Mouse (Mus musculus): ENCODE data around the gene Larp1b. TPM values are rescaled to one million over a fixed set of nuclear protein-coding genes. Genes with fewer than 3 reads are reported as not detected.
A peak's percentile ranks its signal among the peaks of the same experiment; 100 is the strongest.

Larp1b gene
- polyA plus RNA-seq, 1 experiment from 2014 or later: 3.6 TPM

GRCm38 (mm10) chr3:41081474-41082301 lies 132.1 kb downstream of the Larp1b start:
- 2% methylated on average over 23 of the region's 23 CpGs for WGBS
- no peaks in the 10 kb centered on the region for H3K9me3 ChIP-seq (ENCODE audit: control insufficient read depth, low read depth, low read length)
- no peaks in the 10 kb centered on the region for H3K27me3 ChIP-seq (ENCODE audit: control insufficient read depth, insufficient read depth, low read length)
- H3K4me1 ChIP-seq (ENCODE audit: control insufficient read depth, insufficient read depth, low read length): peaks cover 10% of the 10 kb centered on the region; the same call in 1 of the 2 replicates
- no peaks in the 10 kb centered on the region for H3K36me3 ChIP-seq (ENCODE audit: control insufficient read depth, insufficient read depth, low read length)
- ATAC-seq (ENCODE audit: insufficient number of reproducible peaks, insufficient read depth, low FRiP score, low read depth): no peak
- H3K27ac ChIP-seq (ENCODE audit: low read length): peak overlapping the region; percentile 68; the same call in 1 of the 2 replicates
- H3K4me2 ChIP-seq (replicated peaks; ENCODE audit: low read depth, low read length): peak overlapping the region; percentile 87
- H3K9ac ChIP-seq (replicated peaks; ENCODE audit: low read depth, low read length): peak overlapping the region; percentile 74
- peak overlapping the region; percentile 89 for H3K4me3 ChIP-seq (ENCODE audit: low read depth, low read length)

GRCm38 (mm10) chr3:41082520-41082884 lies 132.9 kb downstream of the Larp1b start:
- peaks cover 10% of the 10 kb centered on the region; the same call in 1 of the 2 replicates for H3K4me1 ChIP-seq (ENCODE audit: control insufficient read depth, insufficient read depth, low read length)
- H3K27ac ChIP-seq (ENCODE audit: low read length): peak overlapping the region; percentile 68; the same call in 1 of the 2 replicates
- H3K27me3 ChIP-seq (ENCODE audit: control insufficient read depth, insufficient read depth, low read length): no peaks in the 10 kb centered on the region
- H3K9me3 ChIP-seq (ENCODE audit: control insufficient read depth, low read depth, low read length): no peaks in the 10 kb centered on the region
- peak overlapping the region; percentile 87 for H3K4me2 ChIP-seq (replicated peaks; ENCODE audit: low read depth, low read length)
- no peaks in the 10 kb centered on the region for H3K36me3 ChIP-seq (ENCODE audit: control insufficient read depth, insufficient read depth, low read length)
- peak overlapping the region; percentile 74 for H3K9ac ChIP-seq (replicated peaks; ENCODE audit: low read depth, low read length)
- peak; percentile 33; the same call in 1 of the 2 replicates for ATAC-seq (ENCODE audit: insufficient number of reproducible peaks, insufficient read depth, low FRiP score, low read depth)
- peak overlapping the region; percentile 89 for H3K4me3 ChIP-seq (ENCODE audit: low read depth, low read length)
- WGBS: 0% methylated on average over 43 of the region's 43 CpGs

- Histone ChIP-seq H3K4me1 (ENCODE audit: control insufficient read depth, insufficient read depth, low read length) (peaks cover 10% of the 10 kb centered on the region; the same call in 1 of the 2 replicates), H3K9ac (replicated peaks; ENCODE audit: low read depth, low read length) (peak within 1 kb of the TSS; percentile 87), H3K4me3 (ENCODE audit: low read depth, low read length) (peak within 1 kb of the TSS; percentile 89), H3K27ac (ENCODE audit: low read length) (peak within 1 kb of the TSS; percentile 91), H3K27me3 (ENCODE audit: control insufficient read depth, insufficient read depth, low read length) (no peaks in the 10 kb centered on the region), H3K4me2 (replicated peaks; ENCODE audit: low read depth, low read length) (peak within 1 kb of the TSS; percentile 87), H3K36me3 (ENCODE audit: control insufficient read depth, insufficient read depth, low read length) (no peaks in the 10 kb centered on the region), H3K9me3 (ENCODE audit: control insufficient read depth, low read depth, low read length) (no peaks in the 10 kb centered on the region)
- peak; percentile 98 for ATAC-seq (ENCODE audit: insufficient number of reproducible peaks, insufficient read depth, low FRiP score, low read depth)
- under 1% methylated on average over 89 of the region's 95 CpGs for WGBS
Measured at GRCm38 (mm10) chr3:41082885-41083789, 133.5 kb downstream of the Larp1b start, which contains the start of gene Pgrmc2. TSS of gene Pgrmc2 (minus strand) at chr3:41083046.

GRCm38 (mm10) chr3:41083790-41084112 lies 134.1 kb downstream of the Larp1b start:
- peak; percentile 40; the same call in 1 of the 2 replicates for ATAC-seq (ENCODE audit: insufficient number of reproducible peaks, insufficient read depth, low FRiP score, low read depth)
- H3K27ac ChIP-seq (ENCODE audit: low read length): peak overlapping the region; percentile 91
- H3K4me1 ChIP-seq (ENCODE audit: control insufficient read depth, insufficient read depth, low read length): peaks cover 10% of the 10 kb centered on the region; the same call in 1 of the 2 replicates
- peak overlapping the region; percentile 89 for H3K4me3 ChIP-seq (ENCODE audit: low read depth, low read length)
- under 1% methylated on average over 6 of the region's 6 CpGs for WGBS
- no peaks in the 10 kb centered on the region for H3K27me3 ChIP-seq (ENCODE audit: control insufficient read depth, insufficient read depth, low read length)
- H3K9me3 ChIP-seq (ENCODE audit: control insufficient read depth, low read depth, low read length): no peaks in the 10 kb centered on the region
- H3K36me3 ChIP-seq (ENCODE audit: control insufficient read depth, insufficient read depth, low read length): no peaks in the 10 kb centered on the region
- H3K4me2 ChIP-seq (replicated peaks; ENCODE audit: low read depth, low read length): peak overlapping the region; percentile 78
- H3K9ac ChIP-seq (replicated peaks; ENCODE audit: low read depth, low read length): peak overlapping the region; percentile 87

GRCm38 (mm10) chr3:41084421-41084820 lies 134.8 kb downstream of the Larp1b start:
- WGBS: 79% methylated on average over 5 of the region's 5 CpGs
- H3K9me3 ChIP-seq (ENCODE audit: control insufficient read depth, low read depth, low read length): no peaks in the 10 kb centered on the region
- H3K27me3 ChIP-seq (ENCODE audit: control insufficient read depth, insufficient read depth, low read length): no peaks in the 10 kb centered on the region
- no peaks in the 10 kb centered on the region for H3K36me3 ChIP-seq (ENCODE audit: control insufficient read depth, insufficient read depth, low read length)
- H3K4me2 ChIP-seq (replicated peaks; ENCODE audit: low read depth, low read length): no peak overlapping the region
- H3K4me3 ChIP-seq (ENCODE audit: low read depth, low read length): no peak overlapping the region
- peaks cover 10% of the 10 kb centered on the region; the same call in 1 of the 2 replicates for H3K4me1 ChIP-seq (ENCODE audit: control insufficient read depth, insufficient read depth, low read length)
- no peak overlapping the region for H3K27ac ChIP-seq (ENCODE audit: low read length)
- ATAC-seq (ENCODE audit: insufficient number of reproducible peaks, insufficient read depth, low FRiP score, low read depth): no peak
- no peak overlapping the region for H3K9ac ChIP-seq (replicated peaks; ENCODE audit: low read depth, low read length)

- no peaks in the 10 kb centered on the region for H3K4me1 ChIP-seq (ENCODE audit: control insufficient read depth, insufficient read depth, low read length)
- no peaks in the 10 kb centered on the region for H3K9me3 ChIP-seq (ENCODE audit: control insufficient read depth, low read depth, low read length)
- H3K4me2 ChIP-seq (replicated peaks; ENCODE audit: low read depth, low read length): no peak overlapping the region
- H3K9ac ChIP-seq (replicated peaks; ENCODE audit: low read depth, low read length): no peak overlapping the region
- no peaks in the 10 kb centered on the region for H3K36me3 ChIP-seq (ENCODE audit: control insufficient read depth, insufficient read depth, low read length)
- no peaks in the 10 kb centered on the region for H3K27me3 ChIP-seq (ENCODE audit: control insufficient read depth, insufficient read depth, low read length)
- no peak overlapping the region for H3K4me3 ChIP-seq (ENCODE audit: low read depth, low read length)
- no peak overlapping the region for H3K27ac ChIP-seq (ENCODE audit: low read length)
- no peak for ATAC-seq (ENCODE audit: insufficient number of reproducible peaks, insufficient read depth, low FRiP score, low read depth)
Measured at GRCm38 (mm10) chr3:41087071-41087470, 137.4 kb downstream of the Larp1b start.

Other genes starting within 250 kb of the Larp1b start
- gene Slc25a31, start 241.0 kb upstream of the Larp1b start, polyA plus RNA-seq (2014; fragmentation: Nextera tagmentation; extraction: Ambion mirVana): not detected in 2 replicates
- 15.3 and 17.7 TPM in 2 replicates for gene Hspa4l, start 205.3 kb upstream of the Larp1b start, polyA plus RNA-seq (2014; fragmentation: Nextera tagmentation; extraction: Ambion mirVana)
- gene Plk4, start 149.8 kb upstream of the Larp1b start, polyA plus RNA-seq (2014; fragmentation: Nextera tagmentation; extraction: Ambion mirVana): 55.5 and 55.6 TPM in 2 replicates
- 7.2 and 7.8 TPM in 2 replicates for gene Mfsd8, start 102.9 kb upstream of the Larp1b start, polyA plus RNA-seq (2014; fragmentation: Nextera tagmentation; extraction: Ambion mirVana)
- 9.9 and 11.6 TPM in 2 replicates for gene Abhd18, start 102.9 kb upstream of the Larp1b start, polyA plus RNA-seq (2014; fragmentation: Nextera tagmentation; extraction: Ambion mirVana)
- gene 1700034I23Rik, start 47.3 kb upstream of the Larp1b start, polyA plus RNA-seq (2014; fragmentation: Nextera tagmentation; extraction: Ambion mirVana): 0.35 and 0.41 TPM in 2 replicates
- 29.5 and 32.4 TPM in 2 replicates for gene Pgrmc2, start 133.2 kb downstream of the Larp1b start, polyA plus RNA-seq (2014; fragmentation: Nextera tagmentation; extraction: Ambion mirVana)